Mouse (Mus musculus) ES-Bruce4 (cell line): ENCODE measurements at regions not wholly inside any gene's neighbourhood (a gene's known extent, or its start where the extent isn't known, plus 50 kb on each side); places are given as distances from the start of the nearest gene placed in this dataset.

ENCODE experiments used
- H3K27ac ChIP-seq: 2 replicates; pipeline ENCODE4 v1.5.1; 2012; ENCODE audit warnings: low read length, inconsistent platforms; ENCODE audit not compliant: insufficient read depth
- H3K27me3 ChIP-seq: 2 replicates; pipeline ENCODE4 v1.6.1; 2012; ENCODE audit warnings: mild to moderate bottlenecking, low read length, inconsistent platforms; ENCODE audit not compliant: control insufficient read depth, poor library complexity, insufficient read depth, severe bottlenecking
- H3K36me3 ChIP-seq: 2 replicates; pipeline ENCODE4 v1.6.1; 2012; ENCODE audit warnings: inconsistent platforms, mild to moderate bottlenecking, low read length, moderate library complexity; ENCODE audit not compliant: control insufficient read depth, poor library complexity, insufficient read depth, severe bottlenecking
- H3K4me1 ChIP-seq: one replicate; pipeline ENCODE4 v1.8.1; 2011; ENCODE audit warnings: low read length; ENCODE audit not compliant: control insufficient read depth, insufficient read depth
- H3K4me3 ChIP-seq: 2 replicates; pipeline ENCODE4 v1.5.1; 2011; ENCODE audit warnings: low read depth, mild to moderate bottlenecking, low read length
- H3K9ac ChIP-seq: 2 replicates; pipeline ENCODE4 v1.6.1; 2012; ENCODE audit warnings: low read depth, mild to moderate bottlenecking, inconsistent platforms; ENCODE audit not compliant: poor library complexity, severe bottlenecking
- H3K9me3 ChIP-seq: replicated peaks from 2 replicates; pipeline ENCODE4 v1.6.1; 2012; ENCODE audit warnings: mild to moderate bottlenecking, low read length, inconsistent platforms; ENCODE audit not compliant: control insufficient read depth, poor library complexity, insufficient read depth, severe bottlenecking
- CTCF ChIP-seq: IDR thresholded peaks from one replicate; pipeline ENCODE4 v1.8.1; 2011; ENCODE audit warnings: low read depth, low read length
- EP300 ChIP-seq: IDR thresholded peaks from 2 replicates; pipeline ENCODE4 v1.6.1; 2011; ENCODE audit warnings: low read depth, low read length; ENCODE audit not compliant: insufficient read depth
- POLR2A ChIP-seq: IDR thresholded peaks from one replicate; pipeline ENCODE4 v1.8.1; 2011; ENCODE audit warnings: low read length; ENCODE audit not compliant: insufficient read depth

DNA sequence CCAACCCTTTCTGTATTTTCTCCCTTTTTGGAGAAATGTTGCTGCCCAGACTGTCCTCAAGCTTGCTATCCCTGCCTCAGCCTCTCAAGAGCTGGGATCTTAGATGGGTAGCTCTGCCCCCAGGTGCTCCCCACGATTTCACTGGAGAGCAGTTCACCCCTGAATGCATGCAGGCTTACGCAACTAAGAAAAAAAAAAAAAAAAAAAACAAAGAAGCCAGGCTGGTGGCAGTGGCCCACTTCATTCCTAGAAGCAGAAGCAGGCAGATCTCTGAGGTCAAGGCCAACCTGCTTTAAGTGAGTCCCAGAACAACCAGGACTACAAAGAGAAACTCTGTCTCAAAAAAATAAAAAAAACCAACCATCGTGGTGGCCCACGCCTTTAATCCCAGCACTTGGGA, 51.2 kb upstream of the Fbxo11 start:
- TF ChIP-seq POLR2A (no peak), EP300 (no peak), CTCF (no peak)
- Histone ChIP-seq H3K27me3 (no peaks in the 10 kb centered on the region), H3K4me3 (no peak overlapping the region), H3K27ac (no peak overlapping the region), H3K36me3 (no peaks in the 10 kb centered on the region), H3K4me1 (no peaks in the 10 kb centered on the region), H3K9ac (no peak overlapping the region), H3K9me3 (no peaks in the 10 kb centered on the region)

DNA sequence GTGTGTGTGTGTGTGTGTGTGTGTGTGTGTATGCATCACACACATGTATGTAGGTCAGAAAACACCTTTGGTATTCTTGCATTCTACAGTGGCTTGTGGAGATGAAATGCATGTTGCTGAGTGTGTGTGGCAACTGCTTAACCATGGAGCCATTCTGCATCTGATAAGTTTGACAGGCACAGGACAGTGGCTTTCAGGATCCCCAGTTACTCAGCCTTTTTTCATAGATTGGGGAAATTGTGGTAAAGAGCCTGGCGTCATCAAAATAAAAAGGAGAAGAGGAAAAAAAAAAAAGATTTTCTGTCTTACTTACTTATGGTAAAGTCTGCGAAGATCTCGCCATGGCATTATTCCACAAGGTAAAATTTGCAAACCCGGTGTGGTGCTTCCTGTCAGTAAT, 53.6 kb upstream of the Fbxo11 start:
- Histone ChIP-seq H3K27ac (no peak overlapping the region), H3K27me3 (no peaks in the 10 kb centered on the region), H3K36me3 (no peaks in the 10 kb centered on the region), H3K9me3 (no peaks in the 10 kb centered on the region), H3K4me1 (no peaks in the 10 kb centered on the region), H3K4me3 (no peak overlapping the region), H3K9ac (no peak overlapping the region)
- TF ChIP-seq EP300: no peak
- no peak for TF ChIP-seq POLR2A
- TF ChIP-seq CTCF: no peak

DNA sequence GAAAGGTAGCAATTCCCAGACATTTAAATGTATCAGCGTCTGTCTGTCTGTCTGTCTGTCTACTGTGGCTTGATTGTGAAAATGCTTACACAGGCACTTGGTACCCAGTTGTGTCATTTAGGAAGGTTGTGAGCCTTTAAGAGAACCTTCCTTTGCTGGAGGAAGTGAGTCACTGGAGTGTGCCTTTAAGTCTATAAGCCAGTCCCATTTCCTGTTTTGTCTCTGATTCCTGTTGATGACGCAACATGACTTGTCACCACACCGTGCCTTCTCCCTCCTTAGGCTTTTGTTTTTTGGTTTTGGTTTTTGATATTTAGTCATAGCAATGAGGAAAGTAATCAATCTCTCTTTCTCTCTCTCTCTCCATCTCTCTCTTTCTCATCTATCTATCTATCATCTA, 58.6 kb upstream of the Fbxo11 start:
- no peak for TF ChIP-seq POLR2A
- TF ChIP-seq CTCF: no peak
- TF ChIP-seq EP300: no peak
- H3K4me1 ChIP-seq: no peaks in the 10 kb centered on the region
- H3K4me3 ChIP-seq: no peak overlapping the region
- H3K27ac ChIP-seq: no peak overlapping the region
- no peak overlapping the region for H3K9ac ChIP-seq
- H3K27me3 ChIP-seq: no peaks in the 10 kb centered on the region
- H3K9me3 ChIP-seq: no peaks in the 10 kb centered on the region
- no peaks in the 10 kb centered on the region for H3K36me3 ChIP-seq

DNA sequence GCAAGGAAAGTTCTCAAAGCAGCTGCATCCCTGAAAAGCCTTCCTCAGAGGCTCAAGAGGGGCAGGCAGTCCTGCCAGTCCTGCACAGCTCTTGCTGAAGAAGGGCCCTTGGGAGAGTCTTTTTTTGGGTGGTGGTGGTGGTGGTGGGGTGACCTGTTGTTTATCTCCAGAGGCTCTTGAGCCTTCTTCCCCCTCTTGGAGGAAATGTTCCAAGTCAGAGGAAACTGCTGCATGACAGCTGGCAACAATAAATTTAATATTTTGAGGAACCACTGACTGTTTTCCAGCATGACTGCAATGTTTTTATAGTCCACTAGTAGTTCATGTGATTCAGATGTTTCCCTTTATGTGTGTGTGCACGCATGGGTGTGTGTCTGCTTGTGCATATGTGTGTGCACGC, 62.0 kb upstream of the Fbxo11 start:
- Histone ChIP-seq H3K27ac (no peak overlapping the region), H3K9me3 (no peaks in the 10 kb centered on the region), H3K4me1 (no peaks in the 10 kb centered on the region), H3K36me3 (no peaks in the 10 kb centered on the region), H3K27me3 (no peaks in the 10 kb centered on the region), H3K9ac (no peak overlapping the region), H3K4me3 (no peak overlapping the region)
- no peak for TF ChIP-seq POLR2A

DNA sequence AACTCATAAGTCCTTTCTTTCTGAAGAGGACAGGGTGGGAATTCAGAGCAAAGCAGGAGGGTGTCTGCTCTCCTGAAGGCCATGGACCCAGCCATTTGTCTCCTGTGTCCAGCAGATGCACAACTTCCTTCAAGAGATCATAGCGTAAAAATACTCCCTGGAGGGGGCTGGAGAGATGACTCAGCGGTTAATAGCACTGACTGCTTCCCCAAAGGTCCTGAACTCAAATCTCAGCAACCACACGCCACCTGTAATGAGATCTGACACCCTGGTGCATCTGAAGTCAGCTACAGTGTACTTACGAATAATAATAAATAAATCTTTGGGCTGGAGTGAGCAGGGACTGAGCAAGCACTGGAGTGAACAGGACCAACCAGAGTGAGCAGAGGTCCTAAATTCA, 66.2 kb upstream of the Fbxo11 start:
- H3K4me1 ChIP-seq: no peaks in the 10 kb centered on the region
- no peaks in the 10 kb centered on the region for H3K9me3 ChIP-seq
- no peak overlapping the region for H3K4me3 ChIP-seq
- H3K9ac ChIP-seq: no peak overlapping the region
- TF ChIP-seq EP300 (no peak), POLR2A (no peak), CTCF (no peak)
- no peaks in the 10 kb centered on the region for H3K27me3 ChIP-seq
- H3K36me3 ChIP-seq: no peaks in the 10 kb centered on the region
- no peak overlapping the region for H3K27ac ChIP-seq

DNA sequence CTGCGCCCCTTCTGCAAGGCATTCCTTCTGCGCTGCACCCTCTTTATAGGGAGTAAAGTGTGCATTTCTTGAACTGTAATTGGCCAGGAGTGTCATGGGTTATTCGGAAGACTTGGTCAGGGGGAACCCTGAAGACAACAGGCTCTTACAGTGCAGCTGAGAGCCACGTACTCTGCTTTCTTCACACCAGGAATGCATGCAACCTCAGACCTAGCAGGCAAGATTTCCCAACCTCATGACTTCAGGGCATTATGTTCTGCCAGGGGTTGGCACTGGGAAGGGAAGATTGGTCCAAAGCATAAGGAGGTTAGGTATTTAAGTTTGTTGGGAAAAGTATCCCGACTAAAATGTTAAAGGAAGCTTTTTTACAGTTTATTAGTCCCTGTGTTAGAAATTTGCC, 66.9 kb upstream of the Fbxo11 start:
- no peak overlapping the region for H3K9ac ChIP-seq
- no peaks in the 10 kb centered on the region for H3K27me3 ChIP-seq
- no peaks in the 10 kb centered on the region for H3K9me3 ChIP-seq
- no peak overlapping the region for H3K27ac ChIP-seq
- no peaks in the 10 kb centered on the region for H3K36me3 ChIP-seq
- TF ChIP-seq EP300: no peak
- TF ChIP-seq POLR2A: no peak
- no peak for TF ChIP-seq CTCF
- H3K4me1 ChIP-seq: no peaks in the 10 kb centered on the region
- no peak overlapping the region for H3K4me3 ChIP-seq
